Mouse (Mus musculus) kidney, adult 8-10 months (tissue): ENCODE data around the gene Gale.
"Not testable (repeated sequence)": the region's sequence is repeated elsewhere in the genome, so short reads cannot be mapped to it uniquely, and the experiment has no call there.

Experiments used
- DNase-seq, 2 experiments: peaks; one replicate each; pipeline ENCODE4 v3.0.0; 2022

Gene Gale

GRCm38 (mm10) chr4:135971805-135972555, 8.5 kb downstream of the Gale start:
- DNase-seq: peak in 1 of 2 experiments; percentile 2

DNA sequence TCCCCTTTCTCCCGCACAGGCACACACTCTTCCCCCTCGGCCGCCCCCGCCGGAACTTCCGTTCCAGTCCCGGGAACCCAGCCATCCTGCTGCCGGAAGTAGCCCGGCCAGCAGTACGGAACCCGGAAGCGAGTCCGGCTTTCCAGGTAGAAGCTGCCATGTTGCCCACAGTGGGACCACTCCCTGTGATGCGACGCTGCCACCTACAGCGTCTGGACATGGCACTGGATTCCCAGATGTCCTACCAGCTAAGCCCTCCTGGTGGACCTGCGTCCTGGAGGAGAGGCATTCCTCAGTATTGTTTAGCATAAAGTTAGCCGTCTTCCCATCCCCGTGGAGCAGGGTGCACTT, 9.0 kb downstream of the Gale start, which contains the start of gene Lypla2:
Gene Lypla2 (minus strand): TSS at position 71 of the 351 bp plus-strand sequence.
- peak; percentile 82 to 85 for DNase-seq

GRCm38 (mm10) chr4:135972911-135973811, 9.6 kb downstream of the Gale start:
- peak in 1 of 2 experiments; percentile 3 for DNase-seq

- no peak for DNase-seq
Measured at GRCm38 (mm10) chr4:135976146-135976545, 12.6 kb downstream of the Gale start.

DNA sequence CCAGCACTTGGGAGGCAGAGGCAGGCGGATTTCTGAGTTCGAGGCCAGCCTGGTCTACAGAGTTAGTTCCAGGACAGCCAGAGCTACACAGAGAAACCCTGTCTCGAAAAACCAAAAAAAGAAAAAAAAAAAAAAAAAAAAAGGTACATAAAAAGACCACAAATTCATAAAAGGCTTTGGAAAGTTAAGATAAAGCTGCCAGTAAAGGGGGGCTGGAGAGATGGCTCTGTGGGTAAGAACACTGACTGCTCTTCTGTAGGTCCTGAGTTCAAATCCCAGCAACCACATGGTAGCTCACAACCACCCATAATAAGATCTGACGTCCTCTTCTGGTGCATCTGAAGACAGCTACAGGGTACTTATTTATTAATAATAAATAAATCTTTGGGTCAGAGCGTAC, 16.7 kb downstream of the Gale start:
- DNase-seq: not testable (repeated sequence)

DNA sequence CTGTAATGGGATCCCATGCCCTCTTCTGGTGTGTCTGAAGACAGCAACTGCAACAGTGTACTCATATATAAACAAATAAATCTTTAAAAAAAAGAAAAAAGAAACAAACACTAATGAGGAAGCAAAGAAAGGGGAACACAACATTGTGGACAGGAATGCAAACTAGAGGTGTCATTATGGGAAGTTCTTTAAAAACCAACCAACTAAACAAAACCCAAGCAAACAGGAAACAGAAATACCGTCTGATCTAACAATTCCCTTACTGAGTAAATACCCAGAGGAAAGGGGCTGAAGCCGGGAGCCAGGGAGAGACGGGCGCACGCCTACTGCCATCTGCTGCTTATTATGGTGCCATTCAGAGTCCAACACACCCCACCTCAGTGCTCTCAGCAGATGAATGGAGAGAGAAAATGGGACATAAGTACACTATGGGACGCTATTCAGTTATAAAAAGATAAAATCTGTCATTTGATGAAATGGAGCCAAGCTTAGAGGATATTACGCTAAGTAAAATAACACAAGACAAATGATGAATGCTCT, 18.1 kb downstream of the Gale start:
- DNase-seq: no peak

GRCm38 (mm10) chr4:135984556-135984955, 21.0 kb downstream of the Gale start:
- no peak for DNase-seq

DNA sequence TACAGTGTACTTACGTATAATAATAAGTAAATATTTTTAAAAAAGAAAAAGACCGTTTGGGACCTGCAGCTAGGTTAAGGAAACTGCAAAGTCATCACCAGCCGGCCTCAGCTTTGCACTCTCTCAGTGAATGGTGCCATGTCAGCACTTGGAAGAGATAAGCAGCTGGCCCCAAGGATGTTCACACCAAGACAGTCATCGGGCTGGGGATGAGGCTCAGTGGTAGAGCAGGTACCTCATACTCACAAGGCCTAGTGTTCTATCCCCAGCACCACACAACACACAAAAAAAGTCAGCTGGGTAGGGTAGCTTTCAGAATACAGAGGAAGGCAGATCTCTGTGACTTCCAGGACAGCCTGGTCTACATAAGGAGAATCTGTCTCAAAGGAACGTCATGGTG, 21.7 kb downstream of the Gale start:
- DNase-seq: no peak

GRCm38 (mm10) chr4:135985769-135986168, 22.2 kb downstream of the Gale start:
- DNase-seq: no peak

DNA sequence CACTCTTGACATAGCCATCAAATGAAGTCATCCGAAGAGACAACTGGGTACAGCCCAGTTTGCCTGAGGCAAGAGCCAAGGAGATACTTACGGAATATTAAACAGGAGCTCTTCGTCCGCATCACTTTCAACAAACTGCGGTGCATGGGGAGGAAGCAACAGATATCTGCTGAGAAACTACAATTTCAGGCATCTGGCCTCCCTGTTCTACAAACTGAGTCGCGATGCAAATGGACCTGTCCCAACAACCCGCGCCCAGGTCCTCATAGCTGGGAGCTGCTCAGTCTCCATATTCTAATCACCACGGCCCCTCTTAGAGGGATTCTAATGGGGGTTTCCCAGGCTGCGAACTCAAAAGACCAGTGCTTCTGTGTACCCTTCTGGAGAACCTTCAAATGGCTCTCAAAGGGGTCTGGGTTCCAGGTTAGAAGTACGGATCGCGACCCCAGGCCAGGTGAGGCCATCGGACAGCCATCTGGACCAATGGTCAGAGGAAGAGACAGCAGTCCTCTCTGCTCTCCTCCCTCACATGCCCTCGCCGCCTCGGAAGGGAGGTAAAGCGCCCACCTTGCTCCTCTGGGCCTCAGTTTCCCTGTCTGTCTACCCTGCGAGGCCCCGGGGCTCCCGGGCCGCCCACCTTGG, 22.9 kb downstream of the Gale start:
- DNase-seq: no peak

DNA sequence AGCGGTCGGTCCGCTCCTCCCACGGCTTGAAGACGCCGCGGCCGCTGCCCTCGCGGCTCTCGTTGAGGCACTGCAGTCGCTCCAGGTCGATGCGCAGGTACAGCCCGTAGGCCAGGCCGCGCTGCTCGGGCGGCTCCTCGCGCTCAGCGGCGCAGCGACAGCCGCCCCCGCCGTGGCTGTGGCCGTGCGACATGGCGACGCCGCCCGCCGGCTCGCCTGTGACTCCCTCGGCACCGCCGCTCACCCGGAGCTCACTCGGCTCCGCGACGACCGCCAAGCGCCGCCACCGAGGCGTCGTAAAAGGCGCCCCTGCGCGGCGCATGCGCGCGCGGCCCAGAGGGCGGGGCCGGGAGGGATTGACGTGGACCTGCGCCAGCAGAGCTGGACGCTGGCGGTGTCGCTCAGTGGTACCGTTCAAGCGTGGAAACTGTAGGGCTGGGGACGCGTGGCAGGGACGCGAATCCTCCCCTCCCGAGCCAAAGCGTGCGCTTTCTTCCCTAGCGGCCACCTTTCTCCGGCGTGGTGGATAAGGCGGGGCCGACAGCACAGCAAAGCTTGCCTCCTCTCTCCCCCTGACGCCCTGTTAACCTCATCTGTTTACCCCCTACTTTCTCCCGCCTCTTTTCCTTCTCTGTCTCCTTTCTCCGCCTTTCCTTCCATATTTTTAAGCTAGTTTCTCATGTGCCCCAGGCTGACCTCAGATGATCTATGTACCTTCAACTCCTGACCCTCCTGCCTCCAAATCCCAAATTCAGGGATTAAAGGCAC, 23.6 kb downstream of the Gale start, which contains the start of gene Pithd1:
Gene Pithd1 (minus strand): TSS at position 322 of the 768 bp plus-strand sequence.
- DNase-seq: peak; percentile 90 to 93

DNA sequence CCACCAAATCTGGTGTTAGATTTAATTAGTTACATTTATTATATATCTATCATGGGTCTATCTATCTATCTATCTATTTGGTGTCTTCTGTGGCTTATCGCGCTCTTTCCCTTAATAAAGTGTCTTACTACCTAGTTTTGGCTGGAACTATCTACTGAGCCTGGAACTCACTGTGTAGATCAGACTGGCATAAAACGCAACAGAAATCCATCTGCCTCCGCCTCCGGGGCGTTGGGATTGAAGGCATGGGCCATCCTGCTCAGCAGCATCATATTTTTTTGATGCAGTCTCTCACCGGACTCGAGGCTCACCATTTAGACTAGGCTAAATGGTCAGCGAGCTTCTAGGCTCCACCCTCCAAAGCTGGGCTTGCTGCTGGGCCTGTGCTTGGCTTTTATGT, 24.2 kb downstream of the Gale start:
- no peak for DNase-seq

- DNase-seq: no peak
Measured at GRCm38 (mm10) chr4:135993941-135994340, 30.4 kb downstream of the Gale start.

- no peak for DNase-seq
Measured at GRCm38 (mm10) chr4:135995118-135995517, 31.6 kb downstream of the Gale start.

DNA sequence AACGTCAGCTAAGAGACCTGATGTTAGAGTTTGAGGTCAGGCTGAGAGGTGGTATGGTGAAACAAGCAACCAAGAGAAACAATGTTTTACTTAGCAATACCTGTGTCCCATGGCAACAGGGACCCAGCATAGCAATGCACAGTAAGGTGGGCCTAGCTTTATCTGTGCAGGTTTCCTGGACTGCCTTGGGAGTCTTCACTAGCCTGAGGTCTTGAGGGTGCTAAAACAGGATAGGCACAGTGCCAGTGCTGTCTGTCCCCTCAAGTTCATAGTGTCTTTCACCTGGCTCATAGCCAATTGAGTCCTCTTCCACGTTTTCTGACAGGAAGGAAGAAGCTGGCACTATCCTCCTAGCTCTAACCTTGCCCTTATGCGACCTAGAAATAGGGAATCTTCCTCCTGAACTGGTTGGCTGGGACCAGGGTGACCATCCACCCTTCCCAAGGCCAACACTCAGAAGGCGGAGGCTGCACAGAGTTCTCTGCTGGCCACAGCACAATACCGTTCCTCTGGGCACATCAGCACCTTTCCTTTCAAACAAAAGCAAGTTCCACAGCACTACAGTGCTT, 40.7 kb downstream of the Gale start:
- DNase-seq: no peak

- no peak for DNase-seq
Measured at GRCm38 (mm10) chr4:136004921-136005320, 41.4 kb downstream of the Gale start.

- DNase-seq: no peak
Measured at GRCm38 (mm10) chr4:136006821-136007220, 43.3 kb downstream of the Gale start.

DNA sequence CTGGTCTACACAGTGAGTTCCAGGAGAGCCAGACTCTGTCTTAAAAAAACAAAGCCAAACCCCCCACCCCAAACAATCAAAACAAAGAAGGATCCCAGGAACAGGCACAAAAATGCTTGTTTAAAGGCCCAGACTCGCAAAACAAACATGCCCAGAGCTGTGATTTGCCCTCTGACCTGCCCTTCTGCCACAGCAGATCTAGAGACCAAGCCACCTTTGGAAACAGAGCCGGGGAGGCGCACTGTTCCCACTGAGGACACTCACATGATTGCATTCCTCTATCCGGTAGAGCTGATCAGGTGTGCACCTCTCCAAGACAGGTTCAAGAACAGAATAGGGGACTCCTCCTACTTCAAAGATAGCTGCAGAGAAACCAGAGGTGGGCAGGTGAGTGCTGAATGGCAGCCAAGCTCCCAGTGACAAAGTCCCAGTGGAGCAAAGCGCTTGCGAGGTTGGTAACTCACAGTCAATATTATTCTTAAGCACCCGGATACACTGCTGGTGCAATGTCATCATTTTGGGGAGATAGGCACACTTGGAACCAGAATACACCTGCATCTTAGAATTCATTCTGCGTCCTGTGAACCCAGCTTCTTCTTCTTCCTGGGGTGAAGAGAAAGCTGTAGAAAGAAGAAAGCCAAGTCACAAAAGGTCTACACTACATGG, 45.4 kb downstream of the Gale start:
- DNase-seq: no peak

DNA sequence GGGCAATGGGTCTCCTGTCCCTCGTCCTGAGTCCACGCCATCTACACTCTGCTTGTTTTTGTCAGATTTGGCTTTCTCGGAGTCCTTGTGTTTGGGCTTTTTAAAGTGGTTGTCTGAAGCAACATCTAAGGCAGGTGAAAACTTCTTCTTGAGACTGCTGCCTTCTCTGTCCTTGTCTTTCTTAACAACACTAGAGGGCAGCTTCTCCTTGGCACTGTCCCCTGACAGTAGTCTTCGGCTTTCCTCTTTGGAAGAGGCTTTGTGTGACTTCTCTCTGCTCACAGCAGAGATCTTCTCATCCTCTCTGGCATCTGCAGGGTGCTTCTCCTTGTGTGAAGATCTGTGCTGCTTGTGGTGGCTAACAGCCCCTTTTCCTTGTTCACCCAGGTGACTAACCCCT, 47.1 kb downstream of the Gale start:
- no peak for DNase-seq

DNA sequence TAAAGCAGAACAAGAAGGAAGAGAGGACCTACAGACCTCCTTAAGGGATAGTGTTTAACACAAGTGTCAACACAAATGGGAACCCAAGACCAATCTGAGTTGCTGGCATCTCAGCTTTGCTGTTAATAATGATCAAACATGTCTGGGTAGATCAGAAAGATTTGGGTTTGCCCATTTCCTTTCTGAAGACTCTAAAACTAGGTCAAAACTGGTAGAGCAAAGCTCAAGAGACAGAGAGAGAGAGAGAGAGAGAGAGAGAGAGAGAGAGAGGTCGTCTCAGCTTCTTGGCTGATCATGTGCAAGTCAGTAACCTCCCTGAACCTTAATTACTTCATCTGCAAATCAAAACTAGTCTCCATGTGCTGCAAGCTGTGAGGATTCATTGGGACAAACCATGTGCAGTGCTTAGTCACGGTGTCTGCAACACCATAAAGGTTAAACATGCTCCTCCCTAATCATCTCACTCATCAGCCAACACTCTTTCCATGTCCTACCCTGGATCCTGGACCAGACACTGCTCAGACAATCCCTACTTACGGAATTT, 52.6 kb downstream of the Gale start:
- no peak for DNase-seq
